Mouse (Mus musculus) myocyte (in vitro differentiated cells): ENCODE measurements at regions not wholly inside any gene's neighbourhood (a gene's known extent, or its start where the extent isn't known, plus 50 kb on each side); places are given as distances from the start of the nearest gene placed in this dataset.

ENCODE experiments used
- H3K27me3 ChIP-seq: one replicate; pipeline ENCODE4 v1.6.1; 2011; ENCODE audit not compliant: control insufficient read depth, insufficient read depth, insufficient read length
- H3K36me3 ChIP-seq: one replicate; pipeline ENCODE4 v1.6.1; 2011; ENCODE audit not compliant: control insufficient read depth, insufficient read depth
- H3K4me2 ChIP-seq: one replicate; pipeline ENCODE4 v1.6.1; 2011; ENCODE audit warnings: low read depth, control low read depth
- H3K4me3 ChIP-seq: one replicate; pipeline ENCODE4 v1.5.1; 2011; ENCODE audit warnings: mild to moderate bottlenecking, control low read depth, moderate library complexity
- H3K79me2 ChIP-seq: one replicate; pipeline ENCODE4 v1.6.1; 2011; ENCODE audit not compliant: control insufficient read depth, insufficient read depth
- H3ac ChIP-seq: one replicate; pipeline ENCODE4 v1.6.1; 2011; ENCODE audit not compliant: control insufficient read depth, insufficient read length
- CEBPB ChIP-seq: IDR thresholded peaks from 2 replicates; pipeline ENCODE4 v1.6.1; 2011; ENCODE audit warnings: mild to moderate bottlenecking, moderate library complexity; ENCODE audit not compliant: poor library complexity, insufficient read depth, severe bottlenecking
- E2F4 ChIP-seq: IDR thresholded peaks from one replicate; pipeline ENCODE4 v1.6.1; 2011; ENCODE audit warnings: mild to moderate bottlenecking, control low read depth, moderate library complexity; ENCODE audit not compliant: insufficient read depth
- MAX ChIP-seq: IDR thresholded peaks from one replicate; pipeline ENCODE4 v1.6.1; 2011; ENCODE audit warnings: low read depth, mild to moderate bottlenecking, control low read depth
- MYOD1 ChIP-seq, 3 experiments: IDR thresholded peaks; one replicate each; pipeline ENCODE4 v1.6.1; 2011; ENCODE audit warnings: control low read depth in 2 of 3, low read depth in 2 of 3, mild to moderate bottlenecking in 2 of 3, moderate library complexity in 1 of 3; ENCODE audit not compliant: insufficient read length in 2 of 3, control insufficient read depth in 1 of 3
- MYOG ChIP-seq, 3 experiments: IDR thresholded peaks; one replicate each; pipeline ENCODE4 v1.6.1; 2011; ENCODE audit warnings: control low read depth in 2 of 3, low read depth in 2 of 3, mild to moderate bottlenecking in 2 of 3; ENCODE audit not compliant: insufficient read length in 2 of 3, control insufficient read depth in 1 of 3, insufficient read depth in 1 of 3
- POLR2A ChIP-seq: IDR thresholded peaks from one replicate; pipeline ENCODE4 v1.6.1; 2011; ENCODE audit warnings: low read depth, mild to moderate bottlenecking, control low read depth, moderate library complexity; ENCODE audit not compliant: insufficient read length
- POLR2AphosphoS2 ChIP-seq: IDR thresholded peaks from one replicate; pipeline ENCODE4 v1.6.1; 2011; ENCODE audit warnings: low read depth, control low read depth; ENCODE audit not compliant: insufficient read length
- REST ChIP-seq: IDR thresholded peaks from one replicate; pipeline ENCODE4 v1.6.1; 2011; ENCODE audit warnings: mild to moderate bottlenecking, control low read depth, moderate library complexity; ENCODE audit not compliant: insufficient read depth, insufficient read length
- SRF ChIP-seq: IDR thresholded peaks from one replicate; pipeline ENCODE4 v1.6.1; 2011; ENCODE audit warnings: low read depth; ENCODE audit not compliant: control insufficient read depth, insufficient read length
- TCF12 ChIP-seq: IDR thresholded peaks from one replicate; pipeline ENCODE4 v1.6.1; 2011; ENCODE audit warnings: mild to moderate bottlenecking, control low read depth; ENCODE audit not compliant: poor library complexity, insufficient read depth, severe bottlenecking
- TCF3 ChIP-seq: IDR thresholded peaks from one replicate; pipeline ENCODE4 v1.6.1; 2011; ENCODE audit warnings: low read depth, control low read depth; ENCODE audit not compliant: insufficient read length
- USF1 ChIP-seq: IDR thresholded peaks from one replicate; pipeline ENCODE4 v1.6.1; 2011; ENCODE audit warnings: low read depth, mild to moderate bottlenecking, control low read depth, moderate library complexity

DNA sequence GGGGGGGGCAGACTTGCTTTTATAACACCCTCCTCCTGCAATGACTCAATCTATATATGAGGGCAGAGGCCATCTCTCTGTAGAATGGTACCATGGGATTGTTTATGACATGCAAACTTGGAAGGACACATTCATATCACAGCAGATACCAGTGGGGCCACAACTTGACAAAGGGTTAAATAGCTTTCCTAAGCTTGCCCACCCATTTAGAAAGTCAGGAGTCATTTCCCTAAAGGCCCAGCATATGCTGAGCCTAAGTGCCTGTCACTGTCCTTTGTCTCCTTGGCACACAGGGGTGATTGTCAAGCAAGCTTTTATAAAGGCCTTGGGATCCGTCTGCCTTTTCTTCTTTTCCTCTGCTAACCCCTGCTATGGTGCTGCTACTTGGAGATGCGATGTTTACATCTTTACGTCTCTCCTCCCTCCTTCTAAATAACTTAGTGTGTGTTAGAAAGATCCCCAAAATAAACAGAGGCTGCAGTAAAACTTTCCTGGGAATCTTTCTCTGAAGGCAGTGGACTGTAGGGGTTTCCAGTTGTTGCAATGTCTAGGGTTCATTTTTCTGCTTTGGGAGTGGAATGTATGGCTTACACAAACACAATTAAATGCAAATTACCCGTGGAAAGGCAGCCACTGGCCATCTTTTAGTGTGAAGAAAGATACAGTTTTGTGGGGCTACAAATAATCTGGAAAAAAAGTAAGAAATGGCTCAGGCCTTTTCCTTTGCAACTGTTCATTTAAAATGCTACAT is 161.5 kb upstream of the Bmper start:
- Histone ChIP-seq H3ac (no peak overlapping the region), H3K36me3 (no peaks in the 10 kb centered on the region), H3K4me3 (no peak overlapping the region), H3K79me2 (no peaks in the 10 kb centered on the region), H3K4me2 (no peak overlapping the region), H3K27me3 (no peaks in the 10 kb centered on the region)
- no peak for TF ChIP-seq SRF
- no peak for TF ChIP-seq E2F4
- TF ChIP-seq USF1 = no peak
- no peak for TF ChIP-seq CEBPB
- TF ChIP-seq TCF3 = no peak
- TF ChIP-seq TCF12 = no peak
- TF ChIP-seq MYOG (IDR thresholded peaks at IDR 0.05; ENCODE audit: control insufficient read depth in 1 of 3, insufficient read depth in 1 of 3, insufficient read length in 2 of 3, low read depth in 2 of 3) = no peak
- no peak for TF ChIP-seq MYOD1 (IDR thresholded peaks at IDR 0.05; ENCODE audit: control insufficient read depth in 1 of 3, insufficient read length in 2 of 3, low read depth in 2 of 3)
- TF ChIP-seq POLR2A = no peak
- no peak for TF ChIP-seq POLR2AphosphoS2

DNA sequence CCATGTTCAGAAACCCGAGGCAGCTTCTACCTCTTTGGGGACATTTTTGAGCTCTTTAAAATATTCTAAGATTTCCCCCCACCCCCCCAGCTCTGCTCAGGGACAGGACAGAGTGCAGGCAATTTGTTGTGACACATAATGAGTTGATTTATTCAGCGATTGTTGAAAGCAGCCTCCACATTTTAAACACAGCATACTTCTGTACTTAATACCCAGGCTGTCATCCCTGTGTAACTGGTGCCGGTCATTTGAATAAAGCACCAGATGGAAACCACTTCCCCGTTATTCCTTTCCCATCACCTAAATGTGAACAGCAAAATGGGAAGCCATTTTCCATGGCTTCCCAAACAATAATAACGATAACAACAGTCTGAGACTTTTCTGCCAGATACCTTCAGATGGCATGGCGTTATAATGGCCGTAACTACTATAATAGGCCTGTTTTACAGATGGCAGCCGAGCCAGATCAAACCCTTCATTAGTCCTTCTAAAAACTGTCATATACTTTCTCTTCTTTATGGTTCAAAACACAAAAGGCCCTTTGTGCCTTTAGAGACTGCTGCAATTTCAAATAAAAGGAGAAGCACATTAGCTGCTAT is 160.7 kb upstream of the Bmper start:
- Histone ChIP-seq H3K36me3 (no peaks in the 10 kb centered on the region), H3K79me2 (no peaks in the 10 kb centered on the region), H3K27me3 (no peaks in the 10 kb centered on the region), H3K4me2 (no peak overlapping the region), H3ac (no peak overlapping the region), H3K4me3 (no peak overlapping the region)
- TF ChIP-seq POLR2AphosphoS2 (no peak), MAX (no peak), REST (no peak)

DNA sequence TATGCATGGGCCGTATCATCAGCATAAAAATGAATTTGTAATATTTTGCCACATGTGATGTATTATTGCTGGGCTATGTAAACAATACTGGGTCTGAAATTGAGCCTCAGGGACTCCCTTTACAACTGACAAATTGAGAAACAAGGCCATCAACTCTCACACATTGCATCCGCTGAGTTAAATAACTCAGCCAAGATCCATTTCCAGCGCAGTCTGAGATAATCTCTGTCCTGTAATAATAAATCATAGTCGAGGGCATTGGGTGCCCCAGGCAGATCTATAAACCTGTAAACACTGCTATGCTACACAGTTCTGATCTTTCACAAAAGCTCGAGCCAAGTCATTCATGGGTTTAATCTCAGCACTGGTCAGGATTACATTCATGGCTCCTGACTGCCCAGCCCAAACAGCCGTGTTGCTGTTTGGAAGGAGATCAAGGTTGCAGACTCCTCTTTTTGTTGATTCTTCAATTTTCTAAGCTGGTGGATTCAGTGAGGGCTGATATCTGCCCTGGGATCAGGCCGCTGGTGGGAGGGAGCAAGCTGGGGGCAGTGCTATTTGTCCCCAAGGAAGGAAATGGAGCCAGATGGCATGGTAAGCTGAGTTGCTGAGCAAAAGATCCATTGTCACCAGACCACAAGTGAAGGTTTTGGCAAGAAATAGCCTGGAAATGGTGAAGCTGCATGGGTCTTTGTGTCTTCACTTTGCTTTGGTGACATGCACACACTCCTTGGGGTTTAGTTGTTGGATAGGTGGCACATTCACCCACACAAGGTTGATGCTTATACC is 160.0 kb upstream of the Bmper start:
- no peaks in the 10 kb centered on the region for H3K79me2 ChIP-seq
- no peak overlapping the region for H3K4me2 ChIP-seq
- no peak overlapping the region for H3ac ChIP-seq
- H3K27me3 ChIP-seq = no peaks in the 10 kb centered on the region
- no peaks in the 10 kb centered on the region for H3K36me3 ChIP-seq
- no peak overlapping the region for H3K4me3 ChIP-seq
- TF ChIP-seq USF1 = no peak
- no peak for TF ChIP-seq POLR2A
- TF ChIP-seq MYOD1 (IDR thresholded peaks at IDR 0.05; ENCODE audit: control insufficient read depth in 1 of 3, insufficient read length in 2 of 3, low read depth in 2 of 3) = no peak
- TF ChIP-seq POLR2AphosphoS2 = no peak
- no peak for TF ChIP-seq SRF
- no peak for TF ChIP-seq MYOG (IDR thresholded peaks at IDR 0.05; ENCODE audit: control insufficient read depth in 1 of 3, insufficient read depth in 1 of 3, insufficient read length in 2 of 3, low read depth in 2 of 3)
- TF ChIP-seq E2F4 = no peak
- no peak for TF ChIP-seq REST
- no peak for TF ChIP-seq TCF3
- TF ChIP-seq TCF12 = no peak
- no peak for TF ChIP-seq MAX

DNA sequence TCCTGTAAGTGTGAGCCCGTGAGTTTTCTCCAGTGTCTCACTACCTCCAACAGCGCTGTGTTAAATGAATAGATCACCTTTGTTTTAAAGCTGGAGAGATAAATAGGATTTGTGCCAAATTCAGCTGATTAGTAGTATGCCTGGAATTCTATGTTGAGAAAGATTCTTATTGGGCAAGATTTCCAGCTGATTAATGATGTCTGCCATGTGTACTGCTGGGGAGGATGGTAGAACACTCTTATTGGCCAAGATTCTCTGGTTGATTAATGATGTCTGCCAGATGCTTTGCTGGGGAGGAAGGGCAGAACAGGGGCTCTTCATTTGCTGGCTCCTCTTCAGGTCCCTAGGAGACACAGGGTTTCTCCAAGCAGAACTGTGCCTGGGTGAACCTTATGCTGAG is 158.9 kb upstream of the Bmper start:
- Histone ChIP-seq H3K4me3 (no peak overlapping the region), H3K27me3 (no peaks in the 10 kb centered on the region), H3K36me3 (no peaks in the 10 kb centered on the region), H3K4me2 (no peak overlapping the region), H3ac (no peak overlapping the region), H3K79me2 (no peaks in the 10 kb centered on the region)
- TF ChIP-seq SRF (no peak), TCF12 (no peak), TCF3 (no peak), CEBPB (no peak), REST (no peak), MYOD1 (IDR thresholded peaks at IDR 0.05; ENCODE audit: control insufficient read depth in 1 of 3, insufficient read length in 2 of 3, low read depth in 2 of 3) (no peak), MAX (no peak), MYOG (IDR thresholded peaks at IDR 0.05; ENCODE audit: control insufficient read depth in 1 of 3, insufficient read depth in 1 of 3, insufficient read length in 2 of 3, low read depth in 2 of 3) (no peak), POLR2A (no peak), USF1 (no peak), E2F4 (no peak), POLR2AphosphoS2 (no peak)
